Mouse (Mus musculus): ENCODE results near the gene Bcl3.

The Bcl3 gene

DNA sequence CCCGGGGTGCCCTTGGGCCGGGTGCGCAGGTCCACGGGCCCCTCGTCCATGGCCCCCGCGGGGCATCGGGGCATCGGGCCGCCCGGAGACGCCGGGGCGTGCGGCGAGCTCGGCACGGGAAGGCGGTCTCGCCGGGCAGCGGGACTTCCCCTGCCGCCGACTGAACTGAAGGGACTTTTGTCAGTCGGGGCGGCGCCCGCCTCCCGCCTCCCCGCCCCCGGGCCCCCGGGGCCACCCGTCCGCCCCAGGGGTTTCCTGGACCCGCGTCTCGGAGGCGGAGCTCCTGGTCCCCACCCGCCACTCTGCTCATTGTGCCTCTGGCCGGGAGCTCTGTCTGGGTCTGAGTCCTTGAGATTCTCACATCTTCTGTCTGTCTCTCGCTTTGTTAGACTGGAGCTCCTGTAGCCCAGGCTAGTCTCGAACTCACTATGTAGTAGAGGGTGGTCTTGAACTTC lies at the start of gene Bcl3:
Gene Bcl3 (minus strand): TSS at position 167 of the 455 bp plus-strand sequence.
- no peak for DNase-seq (ENCODE audit: low read depth, low spot score)

DNA sequence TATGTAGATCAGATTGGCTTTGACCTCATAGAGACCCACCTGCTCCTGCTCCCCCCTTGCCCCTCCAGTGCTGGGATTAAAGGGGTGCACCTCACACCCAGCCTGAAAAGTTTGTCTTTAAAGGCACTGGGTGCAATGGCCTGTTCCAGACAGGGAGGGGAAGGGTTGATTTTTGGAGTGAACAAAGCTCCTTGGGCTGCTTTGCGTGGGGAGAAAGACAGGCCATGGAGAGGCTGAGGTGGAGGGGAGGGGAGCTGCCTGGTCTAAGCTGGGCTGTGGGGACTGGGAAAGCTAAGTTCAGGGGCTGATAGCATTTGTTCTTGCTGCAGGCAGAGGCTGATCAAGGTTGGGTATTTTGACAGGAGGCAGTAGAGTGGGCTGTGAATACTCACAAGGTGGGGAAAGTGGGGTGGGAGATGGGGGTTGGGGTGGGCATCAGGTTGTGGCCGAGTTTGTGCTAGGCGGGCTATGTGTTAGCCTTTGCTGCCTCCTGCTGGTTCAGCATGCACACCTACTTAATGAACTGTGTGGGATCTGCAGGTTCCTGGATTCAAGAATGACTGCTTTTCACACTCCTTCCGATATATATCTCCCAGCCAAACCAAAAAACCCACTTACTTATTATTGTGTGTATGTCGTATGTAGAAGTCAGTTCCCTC lies 49.5 kb upstream of the Bcl3 start:
- no peak for DNase-seq (ENCODE audit: low read depth, low spot score)

DNA sequence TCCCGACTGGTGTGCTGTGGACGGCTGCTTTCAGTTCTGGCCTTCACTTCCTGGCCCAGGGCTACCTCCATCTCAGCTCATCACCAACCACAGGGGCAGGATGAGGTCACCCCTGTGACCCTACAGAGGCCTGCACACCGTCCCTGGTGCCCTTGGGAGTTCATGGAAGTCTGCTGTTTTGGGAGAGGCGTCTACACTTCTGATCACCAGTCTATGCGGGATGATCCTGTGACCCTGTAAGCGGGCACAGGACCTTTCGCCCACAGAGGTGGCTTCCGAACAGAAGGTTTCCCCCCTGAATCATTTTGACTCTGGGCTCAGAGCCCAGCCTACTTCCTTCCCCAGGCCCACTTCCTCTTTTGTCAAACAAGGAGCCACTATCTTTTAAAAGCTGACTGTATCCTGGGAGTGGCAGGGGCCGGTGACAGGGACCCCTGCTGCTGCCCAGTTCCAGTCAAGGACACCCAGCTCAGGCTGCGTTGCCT lies 48.6 kb upstream of the Bcl3 start:
- DNase-seq (ENCODE audit: low read depth, low spot score): no peak

DNA sequence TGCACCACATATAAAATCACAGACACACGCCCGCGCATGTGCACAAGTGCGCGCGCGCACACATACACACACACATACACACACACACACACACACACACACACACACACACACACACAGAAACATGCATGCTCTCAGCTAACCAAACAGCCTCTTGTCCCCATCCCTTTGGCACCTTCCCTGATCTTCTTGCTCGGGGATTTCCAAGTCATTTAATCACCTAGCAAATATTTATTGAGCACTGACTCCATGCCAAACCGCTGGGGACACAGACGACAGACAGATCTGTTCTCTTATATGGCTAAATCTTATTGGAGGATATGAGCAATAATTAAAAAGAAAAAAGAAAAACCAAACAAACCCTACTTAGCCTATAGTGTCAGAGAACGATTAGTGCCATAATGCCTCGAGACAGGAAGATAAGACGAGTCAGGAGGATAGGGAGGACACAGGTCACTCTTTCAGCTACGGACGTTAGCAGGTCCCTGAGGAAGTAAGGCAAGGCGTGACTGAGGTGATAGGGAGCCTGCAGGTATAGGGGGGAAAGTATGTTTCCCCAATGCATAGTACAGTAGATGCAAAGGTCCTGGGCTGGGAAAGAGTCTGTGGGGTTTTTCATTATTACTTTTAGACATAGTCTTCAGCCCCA lies 45.3 kb upstream of the Bcl3 start:
- no peak for DNase-seq (ENCODE audit: low read depth, low spot score)

DNA sequence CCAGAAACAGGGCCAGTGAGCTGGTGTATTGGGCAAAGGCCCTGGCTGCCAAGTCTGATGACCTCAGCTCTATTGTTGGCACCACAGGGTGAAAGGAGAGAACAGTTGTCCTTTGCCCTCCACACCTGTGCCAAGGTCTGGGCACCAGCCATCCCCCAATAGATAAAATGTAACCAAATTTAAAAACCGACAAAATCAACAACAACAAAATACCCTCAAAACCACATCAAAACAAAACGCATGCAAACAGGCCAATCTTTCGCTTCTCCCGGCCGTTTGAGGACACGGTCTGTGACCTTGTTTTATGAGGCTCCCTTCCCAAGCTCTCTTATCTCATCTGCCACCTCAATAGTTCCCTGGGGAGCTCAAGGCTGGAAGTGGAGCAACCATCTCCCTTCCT lies 43.9 kb upstream of the Bcl3 start:
- DNase-seq (ENCODE audit: low read depth, low spot score): no peak

DNA sequence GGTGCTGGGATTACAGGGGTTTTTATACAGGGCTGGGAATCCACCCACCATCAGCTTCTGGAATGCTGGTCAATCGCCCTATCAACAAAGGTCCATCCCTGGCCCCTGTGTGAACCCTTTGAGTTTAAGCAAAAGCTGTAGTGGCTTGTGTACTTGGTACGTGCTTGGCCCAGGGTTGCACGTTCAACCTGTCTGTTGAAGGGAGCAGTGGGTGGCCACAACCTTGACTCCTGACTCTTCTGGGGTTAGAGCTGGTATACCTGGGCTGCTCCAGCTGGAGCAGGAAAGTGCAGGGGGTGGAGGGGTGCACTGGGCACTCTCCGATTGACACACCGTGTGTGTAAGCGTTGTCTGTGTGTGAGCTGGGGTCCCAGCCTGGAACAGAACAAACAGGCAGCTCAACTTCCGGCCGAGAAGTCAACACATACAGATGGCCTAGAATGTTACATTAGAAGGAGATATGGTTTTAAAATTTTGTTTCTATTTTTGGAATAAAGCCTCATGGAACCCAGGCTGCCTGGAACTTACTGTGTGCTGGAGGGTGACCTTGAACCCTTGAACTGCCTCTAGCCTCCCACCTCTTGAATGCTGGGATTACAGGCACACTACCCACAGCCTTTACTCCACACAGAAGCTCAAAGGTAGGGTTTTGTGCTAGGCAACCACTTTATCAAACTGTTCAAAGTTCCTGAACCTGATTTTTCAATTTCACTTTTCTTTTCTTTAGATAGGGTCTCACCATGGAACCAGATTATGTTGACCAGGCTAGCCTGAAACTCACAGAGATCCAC lies 42.9 kb upstream of the Bcl3 start:
- DNase-seq (ENCODE audit: low read depth, low spot score): no peak

DNA sequence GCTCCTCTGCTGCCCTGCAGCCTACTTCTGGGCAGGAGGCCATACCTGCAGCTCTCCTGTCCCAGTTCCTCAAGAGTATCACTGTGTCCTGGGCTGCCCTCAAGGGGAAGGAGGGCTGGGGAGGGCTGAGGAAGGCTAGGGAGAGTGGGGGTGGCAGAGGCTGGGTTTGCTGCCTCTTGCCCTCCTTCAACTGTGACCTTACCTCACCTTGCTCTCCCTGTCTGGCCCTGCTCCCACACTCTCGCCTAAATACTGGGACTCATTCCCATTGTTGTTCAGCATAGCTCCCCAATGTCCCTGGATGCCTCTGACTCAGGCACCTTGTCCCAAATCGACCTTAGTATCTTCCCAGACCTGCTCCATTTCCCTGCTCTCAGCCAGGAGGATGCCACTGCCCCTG lies 41.7 kb upstream of the Bcl3 start:
- DNase-seq (ENCODE audit: low read depth, low spot score): no peak

DNA sequence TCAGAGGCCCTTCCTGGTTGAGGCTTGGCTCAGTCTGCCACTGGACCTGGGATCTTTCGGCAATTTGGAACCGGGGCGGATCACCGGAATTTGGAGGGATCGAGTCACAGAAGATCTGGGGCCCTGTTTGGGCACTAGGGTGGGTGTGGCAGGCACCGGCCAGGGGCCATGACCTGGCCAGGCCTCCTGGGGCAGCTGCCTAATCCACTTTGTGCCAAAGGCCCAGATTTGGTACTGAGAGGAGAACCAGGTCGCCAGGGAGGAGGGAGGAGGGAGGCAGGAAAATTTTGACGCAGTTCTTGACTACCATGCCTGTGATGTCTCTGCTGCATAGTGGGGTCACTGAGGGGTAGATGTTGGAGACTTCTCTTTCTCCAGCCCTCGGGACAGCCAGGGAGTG lies 38.6 kb upstream of the Bcl3 start, which contains the start of gene Ceacam16:
Gene Ceacam16 (minus strand): TSS at position 101 of the 400 bp plus-strand sequence.
- no peak for DNase-seq (ENCODE audit: low read depth, low spot score)

DNA sequence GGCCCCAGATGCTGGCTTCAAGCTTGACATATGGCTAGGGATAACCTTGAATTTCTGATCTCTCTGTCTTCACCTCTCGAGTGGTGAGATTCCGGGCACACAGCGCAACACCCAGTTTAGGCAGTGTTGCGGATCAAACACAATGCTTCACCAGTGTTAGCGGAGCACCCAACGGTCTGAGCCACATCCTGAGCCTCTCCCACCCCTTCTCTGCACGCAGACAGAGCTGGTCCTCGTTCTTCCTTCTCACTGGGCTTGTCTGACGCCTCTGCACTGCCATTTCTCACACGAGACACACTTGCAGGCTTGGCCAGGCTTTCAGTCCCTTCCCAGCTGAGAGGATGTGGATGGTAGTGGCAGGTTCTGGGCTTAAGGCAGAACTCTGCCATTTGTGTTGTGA lies 37.2 kb upstream of the Bcl3 start:
- no peak for DNase-seq (ENCODE audit: low read depth, low spot score)

DNA sequence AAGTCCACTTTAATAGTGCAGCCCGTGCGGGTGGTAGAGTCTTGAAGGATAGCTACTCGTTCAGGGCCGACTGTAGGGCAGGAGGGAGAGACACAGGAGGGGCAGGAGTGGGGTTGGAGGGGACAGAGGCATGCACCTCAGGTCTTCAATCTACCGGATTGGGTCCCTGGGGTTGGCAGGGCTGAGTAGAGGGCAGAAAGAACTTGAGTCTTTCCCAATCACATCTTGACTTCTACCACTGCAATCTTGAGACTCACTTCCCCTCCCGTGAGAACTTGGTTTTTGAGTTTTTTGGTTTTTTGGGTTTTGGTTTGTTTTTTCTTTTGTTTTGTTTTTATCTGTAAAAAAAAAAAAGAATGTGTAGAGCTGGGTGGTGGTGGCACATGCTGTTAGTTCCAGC lies 33.7 kb upstream of the Bcl3 start:
- no peak for DNase-seq (ENCODE audit: low read depth, low spot score)

DNA sequence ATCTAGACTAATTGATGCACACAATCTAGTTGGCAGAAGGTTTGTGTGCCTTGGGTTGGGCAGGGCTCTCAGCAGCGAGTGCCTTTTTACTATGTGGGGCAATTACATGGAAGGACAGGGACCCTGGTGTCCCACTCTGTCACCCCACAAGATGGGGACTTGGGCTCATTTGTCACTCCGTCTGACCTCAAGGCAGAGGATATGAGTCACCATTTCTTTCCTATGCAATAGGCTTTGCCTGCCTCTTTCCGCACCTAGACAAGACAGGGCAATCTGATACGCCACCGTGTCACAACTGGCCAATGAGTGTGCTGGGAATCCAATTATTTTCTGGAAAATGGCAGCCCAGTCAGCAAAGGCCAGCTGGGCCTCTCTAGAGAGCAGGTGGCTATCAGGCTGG lies 33.1 kb upstream of the Bcl3 start:
- DNase-seq (ENCODE audit: low read depth, low spot score): no peak

DNA sequence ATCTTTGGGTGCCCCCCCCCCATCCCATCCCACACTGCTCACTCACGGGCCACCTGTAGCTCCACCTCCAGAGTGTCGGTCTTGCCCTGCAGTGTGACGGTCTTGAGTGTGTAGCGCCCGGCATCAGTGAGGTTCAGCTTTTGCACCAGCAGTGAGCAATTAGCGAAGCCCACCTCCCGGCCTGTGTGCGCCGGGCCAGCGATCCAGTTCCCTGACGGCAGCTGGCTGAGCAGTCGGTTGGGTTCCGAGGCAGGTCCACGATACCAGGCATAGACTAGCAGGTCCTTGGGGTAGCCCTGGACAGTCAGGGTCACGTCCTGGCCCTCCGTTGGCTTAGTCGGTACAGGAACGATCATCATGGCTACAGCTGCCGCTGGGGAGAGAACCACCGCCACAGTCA lies 31.0 kb upstream of the Bcl3 start:
- DNase-seq (ENCODE audit: low read depth, low spot score): no peak

DNA sequence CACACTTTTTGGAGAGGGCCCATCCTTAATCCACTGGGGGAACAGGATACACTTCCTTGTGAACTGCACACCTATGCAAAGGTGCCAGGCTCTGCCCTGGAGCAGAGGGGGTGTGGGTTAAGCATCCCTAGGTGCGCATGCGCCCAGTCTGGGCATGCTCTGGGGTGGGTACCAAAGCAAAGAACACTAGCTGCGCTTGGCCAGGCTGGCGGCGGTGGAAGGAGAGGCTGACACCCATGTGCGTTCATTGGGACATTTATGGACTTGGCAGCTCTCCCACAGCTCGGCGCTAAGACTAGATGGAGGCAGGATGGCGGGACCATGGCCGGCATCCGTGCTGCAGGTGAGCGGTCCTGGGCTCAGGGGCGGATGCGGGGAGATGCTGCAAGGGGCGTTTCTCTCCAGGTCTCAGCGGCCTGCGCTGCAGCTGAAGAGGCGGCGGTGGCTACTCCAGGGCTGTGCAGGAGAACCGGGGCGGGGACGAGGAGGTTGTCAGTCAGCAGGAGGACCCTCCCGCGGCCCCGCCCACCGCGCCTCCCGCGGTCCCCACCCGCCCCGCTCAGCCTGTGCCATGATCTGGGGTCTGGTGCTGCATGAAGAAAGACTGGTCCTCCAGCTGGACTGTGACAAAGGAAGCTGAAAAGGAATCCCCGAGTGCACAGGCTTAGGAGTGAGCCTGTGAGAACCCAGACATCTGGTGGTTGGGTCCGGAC lies 29.4 kb upstream of the Bcl3 start, which contains the start of gene Gm19345:
Gene Gm19345 (plus strand): TSS at position 146 of the 713 bp plus-strand sequence.
- DNase-seq (ENCODE audit: low read depth, low spot score): no peak

DNA sequence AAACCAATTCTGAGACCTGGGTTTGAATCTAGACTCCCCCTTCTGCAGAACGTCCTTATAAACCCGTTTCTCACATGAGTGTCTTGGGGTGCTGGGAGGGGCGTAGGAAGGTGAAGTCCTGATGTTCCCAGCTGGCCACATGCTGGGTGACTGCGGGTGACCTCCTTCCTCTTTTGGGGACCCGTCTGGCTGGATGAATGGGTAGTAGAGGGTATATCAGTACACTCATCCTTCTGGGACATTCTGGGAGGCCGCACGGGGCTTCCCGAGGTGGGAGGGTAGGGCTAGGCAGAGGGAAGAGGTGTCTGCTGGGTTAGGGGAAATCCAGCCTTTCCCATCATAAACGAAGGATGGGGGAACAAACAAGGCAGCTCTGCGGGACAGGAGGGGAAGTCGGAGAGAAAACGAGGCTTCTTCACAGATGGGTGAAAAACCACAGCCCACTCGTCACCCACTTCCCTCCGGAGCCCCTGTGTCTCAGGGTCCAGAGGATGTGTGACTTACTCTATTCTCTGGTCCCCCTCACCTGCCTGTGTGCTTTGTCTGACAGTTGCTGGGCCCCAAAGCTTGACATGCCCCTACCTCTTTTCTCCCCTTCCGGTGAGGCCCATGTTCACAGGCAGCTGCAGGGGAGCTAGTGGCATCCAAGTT lies 22.1 kb upstream of the Bcl3 start:
- DNase-seq (ENCODE audit: low read depth, low spot score): no peak

DNA sequence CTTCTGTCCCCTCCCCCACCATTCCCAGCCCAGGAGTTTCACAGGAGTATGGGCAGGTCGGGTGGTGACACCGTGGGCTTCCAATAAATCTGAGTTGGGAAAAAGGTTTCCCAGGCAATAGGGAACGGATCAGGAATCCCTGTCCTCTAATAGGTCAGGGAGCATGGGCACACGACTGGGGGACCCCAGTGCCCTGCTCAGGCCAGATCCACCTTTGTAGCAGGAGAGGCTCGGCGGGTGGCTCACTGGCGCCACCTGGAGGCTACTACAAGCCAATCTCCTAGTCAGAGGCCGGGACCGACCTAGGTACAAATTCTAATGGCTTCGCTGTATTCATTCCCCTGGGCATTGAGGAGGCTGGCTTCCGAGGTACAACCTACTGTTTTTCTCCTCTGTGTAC lies 21.0 kb upstream of the Bcl3 start:
- DNase-seq (ENCODE audit: low read depth, low spot score): peak; percentile 41

DNA sequence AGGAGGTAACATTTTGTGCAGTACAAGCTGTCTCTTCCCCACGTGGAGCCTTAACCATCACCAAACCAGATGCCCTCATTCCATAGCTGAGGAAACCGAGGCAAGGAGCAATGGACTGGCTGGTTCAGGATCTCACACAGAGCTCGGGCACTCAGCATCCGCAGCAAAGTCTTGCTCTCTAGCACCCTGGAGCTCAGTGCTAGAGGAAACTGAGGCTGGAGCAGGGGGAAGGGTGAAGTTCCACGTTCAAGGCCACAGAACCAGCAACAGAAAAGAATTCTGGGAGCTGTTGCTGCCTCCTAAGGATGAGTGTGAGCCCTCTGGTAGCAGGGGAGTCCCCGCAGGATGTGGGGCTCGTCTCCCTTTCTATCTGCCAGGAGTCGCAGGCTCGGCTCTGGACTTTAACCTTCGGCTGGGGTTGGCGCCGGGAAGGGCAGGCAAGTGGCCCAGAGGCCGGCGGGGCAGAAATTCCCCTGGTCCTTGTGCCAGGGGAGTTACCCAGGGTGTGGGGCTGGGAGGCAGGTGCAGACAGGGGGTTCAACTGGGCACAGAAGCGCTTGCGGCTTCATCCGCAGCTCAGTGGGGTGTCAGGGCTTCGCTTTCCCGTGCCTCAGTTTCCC lies 20.4 kb upstream of the Bcl3 start:
- DNase-seq (ENCODE audit: low read depth, low spot score): no peak

DNA sequence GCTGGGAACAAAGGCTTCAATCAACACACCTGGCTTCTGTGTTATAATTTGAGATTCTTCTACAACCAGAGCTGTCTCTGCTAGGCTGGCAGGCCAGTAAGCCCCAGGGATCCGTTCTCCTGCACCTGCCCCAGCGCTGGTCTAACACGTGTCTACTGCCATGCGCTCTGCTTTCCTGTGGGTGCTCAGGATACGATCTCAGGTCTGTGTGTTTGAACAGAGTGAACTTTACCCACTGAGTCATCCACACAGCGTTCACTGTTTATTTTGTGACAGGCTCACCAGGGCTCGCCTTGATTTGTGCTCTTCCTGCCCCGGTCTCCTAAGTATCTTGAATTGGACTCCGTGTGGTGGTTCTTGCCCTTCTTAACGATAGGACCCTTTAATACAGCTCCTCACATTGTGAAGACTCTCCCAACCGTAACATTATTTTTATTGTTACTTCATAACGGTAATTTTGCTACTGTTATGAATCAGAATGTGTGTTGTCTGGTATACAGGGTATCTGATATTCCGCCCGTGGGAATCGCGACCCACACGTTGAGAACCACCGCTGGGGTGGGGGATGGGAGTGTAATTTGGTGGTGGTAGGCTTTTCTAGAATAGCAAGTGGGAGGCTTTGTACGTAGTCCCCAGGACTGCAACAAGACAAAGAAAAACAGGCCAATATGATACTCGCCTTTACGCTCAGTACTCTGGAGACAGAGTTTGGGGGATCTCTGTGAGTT lies 19.3 kb upstream of the Bcl3 start:
- no peak for DNase-seq (ENCODE audit: low read depth, low spot score)

DNA sequence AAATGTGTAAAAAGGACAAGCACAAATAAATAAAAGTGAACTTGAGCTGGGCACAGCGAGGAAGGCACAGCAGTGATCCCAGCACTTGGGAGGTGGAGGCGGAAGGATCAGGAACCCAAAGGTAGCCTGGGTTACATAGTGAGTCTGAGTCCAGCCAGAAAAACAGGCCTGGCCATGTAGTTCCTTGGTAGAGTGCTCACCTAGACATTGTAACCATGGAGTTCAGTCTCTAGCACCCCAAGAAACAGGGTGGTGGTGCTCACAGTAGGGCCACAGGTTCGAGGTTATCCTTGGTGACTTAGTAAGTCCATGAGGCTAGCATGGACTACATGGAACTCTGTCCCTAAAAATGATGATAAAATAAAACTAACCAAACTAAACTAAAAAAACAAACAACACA lies 18.4 kb upstream of the Bcl3 start:
- no peak for DNase-seq (ENCODE audit: low read depth, low spot score)

DNA sequence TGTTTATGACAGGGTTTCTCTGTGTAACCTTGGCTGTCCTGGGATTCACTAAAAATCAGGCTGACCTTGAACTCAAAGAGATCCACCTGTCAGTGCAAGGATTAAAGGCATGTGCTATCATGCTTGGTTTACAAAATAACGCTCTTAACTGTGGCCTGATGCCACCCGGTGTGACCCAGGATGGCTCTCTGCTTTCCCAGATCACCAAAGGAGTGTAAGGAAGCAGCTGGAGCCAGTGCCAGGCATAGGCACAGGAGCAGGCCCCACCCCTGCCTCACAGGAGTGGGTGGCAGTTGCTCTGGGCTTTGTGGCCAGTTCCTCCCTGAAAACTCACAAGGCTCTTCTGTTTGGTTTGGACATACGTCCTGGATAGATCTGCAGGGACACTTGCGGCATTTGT lies 17.8 kb upstream of the Bcl3 start:
- DNase-seq (ENCODE audit: low read depth, low spot score): no peak

DNA sequence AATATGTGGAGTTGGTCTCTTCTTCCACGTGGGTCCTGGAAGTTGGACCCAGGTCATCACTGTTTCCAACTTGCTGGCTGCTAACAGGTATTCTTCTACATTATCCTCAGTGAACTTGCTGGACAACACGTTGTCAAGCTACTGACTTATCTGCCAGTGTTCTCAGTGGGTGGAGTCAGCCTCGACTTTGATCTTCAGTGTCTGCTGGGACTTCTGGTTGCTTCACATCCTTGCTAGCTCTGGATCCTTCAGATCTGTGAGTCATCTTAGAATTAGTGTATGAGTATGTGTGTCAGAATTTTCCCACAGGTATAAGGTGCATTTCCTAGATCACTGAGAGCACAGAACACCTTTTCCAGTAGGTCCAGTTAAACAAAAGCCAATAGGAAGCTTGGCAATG lies 14.3 kb upstream of the Bcl3 start:
- no peak for DNase-seq (ENCODE audit: low read depth, low spot score)
